Mouse (Mus musculus) myocyte (in vitro differentiated cells): ENCODE measurements around the gene Uap1l1. TPM values are rescaled to one million over a fixed set of nuclear protein-coding genes. Genes with fewer than 3 reads are reported as not detected.

Source experiments
- H3K27me3 ChIP-seq: one replicate; pipeline ENCODE4 v1.6.1; 2011; ENCODE audit not compliant: control insufficient read depth, insufficient read depth, insufficient read length
- H3K36me3 ChIP-seq: one replicate; pipeline ENCODE4 v1.6.1; 2011; ENCODE audit not compliant: control insufficient read depth, insufficient read depth
- H3K4me2 ChIP-seq: one replicate; pipeline ENCODE4 v1.6.1; 2011; ENCODE audit warnings: low read depth, control low read depth
- H3K4me3 ChIP-seq: one replicate; pipeline ENCODE4 v1.5.1; 2011; ENCODE audit warnings: mild to moderate bottlenecking, control low read depth, moderate library complexity
- H3K79me2 ChIP-seq: one replicate; pipeline ENCODE4 v1.6.1; 2011; ENCODE audit not compliant: control insufficient read depth, insufficient read depth
- H3ac ChIP-seq: one replicate; pipeline ENCODE4 v1.6.1; 2011; ENCODE audit not compliant: control insufficient read depth, insufficient read length
- CEBPB ChIP-seq: IDR thresholded peaks from 2 replicates; pipeline ENCODE4 v1.6.1; 2011; ENCODE audit warnings: mild to moderate bottlenecking, moderate library complexity; ENCODE audit not compliant: poor library complexity, insufficient read depth, severe bottlenecking
- E2F4 ChIP-seq: IDR thresholded peaks from one replicate; pipeline ENCODE4 v1.6.1; 2011; ENCODE audit warnings: mild to moderate bottlenecking, control low read depth, moderate library complexity; ENCODE audit not compliant: insufficient read depth
- MAX ChIP-seq: IDR thresholded peaks from one replicate; pipeline ENCODE4 v1.6.1; 2011; ENCODE audit warnings: low read depth, mild to moderate bottlenecking, control low read depth
- MYOD1 ChIP-seq, 3 experiments: IDR thresholded peaks; one replicate each; pipeline ENCODE4 v1.6.1; 2011; ENCODE audit warnings: control low read depth in 2 of 3, low read depth in 2 of 3, mild to moderate bottlenecking in 2 of 3, moderate library complexity in 1 of 3; ENCODE audit not compliant: insufficient read length in 2 of 3, control insufficient read depth in 1 of 3
- MYOG ChIP-seq, 3 experiments: IDR thresholded peaks; one replicate each; pipeline ENCODE4 v1.6.1; 2011; ENCODE audit warnings: control low read depth in 2 of 3, low read depth in 2 of 3, mild to moderate bottlenecking in 2 of 3; ENCODE audit not compliant: insufficient read length in 2 of 3, control insufficient read depth in 1 of 3, insufficient read depth in 1 of 3
- POLR2A ChIP-seq: IDR thresholded peaks from one replicate; pipeline ENCODE4 v1.6.1; 2011; ENCODE audit warnings: low read depth, mild to moderate bottlenecking, control low read depth, moderate library complexity; ENCODE audit not compliant: insufficient read length
- POLR2AphosphoS2 ChIP-seq: IDR thresholded peaks from one replicate; pipeline ENCODE4 v1.6.1; 2011; ENCODE audit warnings: low read depth, control low read depth; ENCODE audit not compliant: insufficient read length
- REST ChIP-seq: IDR thresholded peaks from one replicate; pipeline ENCODE4 v1.6.1; 2011; ENCODE audit warnings: mild to moderate bottlenecking, control low read depth, moderate library complexity; ENCODE audit not compliant: insufficient read depth, insufficient read length
- SRF ChIP-seq: IDR thresholded peaks from one replicate; pipeline ENCODE4 v1.6.1; 2011; ENCODE audit warnings: low read depth; ENCODE audit not compliant: control insufficient read depth, insufficient read length
- TCF12 ChIP-seq: IDR thresholded peaks from one replicate; pipeline ENCODE4 v1.6.1; 2011; ENCODE audit warnings: mild to moderate bottlenecking, control low read depth; ENCODE audit not compliant: poor library complexity, insufficient read depth, severe bottlenecking
- TCF3 ChIP-seq: IDR thresholded peaks from one replicate; pipeline ENCODE4 v1.6.1; 2011; ENCODE audit warnings: low read depth, control low read depth; ENCODE audit not compliant: insufficient read length
- USF1 ChIP-seq: IDR thresholded peaks from one replicate; pipeline ENCODE4 v1.6.1; 2011; ENCODE audit warnings: low read depth, mild to moderate bottlenecking, control low read depth, moderate library complexity
- polyA plus RNA-seq: library from polyadenylated mRNA; unstranded; fragments of >200 nt; fragmentation: generic; extraction: Trizol; gene quantifications from one replicate; pipeline ENCODE4 v1.2.1, GENCODE M21; 2012; ENCODE audit warnings: missing spikeins

The Uap1l1 gene
- polyA plus RNA-seq, 1 experiment, result 68.3 TPM

- peaks cover 3% of the 10 kb centered on the region for H3K36me3 ChIP-seq
- H3K4me3 ChIP-seq, result peak overlapping the region; percentile 43
- H3K4me2 ChIP-seq, result peak overlapping the region; percentile 94
- no peak for TF ChIP-seq MAX
- peak in 2 of 3 experiments; percentile 65 to 88 for TF ChIP-seq MYOG (IDR thresholded peaks at IDR 0.05; ENCODE audit: control insufficient read depth in 1 of 3, insufficient read depth in 1 of 3, insufficient read length in 2 of 3, low read depth in 2 of 3)
- no peak for TF ChIP-seq POLR2A
- no peak for TF ChIP-seq E2F4
- no peak for TF ChIP-seq USF1
- peak in 2 of 3 experiments; percentile 51 to 88 for TF ChIP-seq MYOD1 (IDR thresholded peaks at IDR 0.05; ENCODE audit: control insufficient read depth in 1 of 3, insufficient read length in 2 of 3, low read depth in 2 of 3)
- TF ChIP-seq TCF3, result peak; percentile 22
- no peak for TF ChIP-seq TCF12
- no peak for TF ChIP-seq POLR2AphosphoS2
- no peak for TF ChIP-seq REST
- TF ChIP-seq SRF, result no peak
- TF ChIP-seq CEBPB, result no peak
- no peak overlapping the region for H3ac ChIP-seq
- H3K79me2 ChIP-seq, result no peaks in the 10 kb centered on the region
- no peaks in the 10 kb centered on the region for H3K27me3 ChIP-seq
Observed at GRCm38 (mm10) chr2:25363478-25364178, 1.9 kb downstream of the Uap1l1 start.

GRCm38 (mm10) chr2:25359848-25360247 is 5.6 kb downstream of the Uap1l1 start:
- TF ChIP-seq MAX (no peak), CEBPB (no peak), E2F4 (no peak), USF1 (no peak)
- Histone ChIP-seq H3ac (no peak overlapping the region), H3K4me2 (no peak overlapping the region), H3K79me2 (no peaks in the 10 kb centered on the region), H3K27me3 (no peaks in the 10 kb centered on the region), H3K36me3 (peaks cover 3% of the 10 kb centered on the region), H3K4me3 (no peak overlapping the region)

DNA sequence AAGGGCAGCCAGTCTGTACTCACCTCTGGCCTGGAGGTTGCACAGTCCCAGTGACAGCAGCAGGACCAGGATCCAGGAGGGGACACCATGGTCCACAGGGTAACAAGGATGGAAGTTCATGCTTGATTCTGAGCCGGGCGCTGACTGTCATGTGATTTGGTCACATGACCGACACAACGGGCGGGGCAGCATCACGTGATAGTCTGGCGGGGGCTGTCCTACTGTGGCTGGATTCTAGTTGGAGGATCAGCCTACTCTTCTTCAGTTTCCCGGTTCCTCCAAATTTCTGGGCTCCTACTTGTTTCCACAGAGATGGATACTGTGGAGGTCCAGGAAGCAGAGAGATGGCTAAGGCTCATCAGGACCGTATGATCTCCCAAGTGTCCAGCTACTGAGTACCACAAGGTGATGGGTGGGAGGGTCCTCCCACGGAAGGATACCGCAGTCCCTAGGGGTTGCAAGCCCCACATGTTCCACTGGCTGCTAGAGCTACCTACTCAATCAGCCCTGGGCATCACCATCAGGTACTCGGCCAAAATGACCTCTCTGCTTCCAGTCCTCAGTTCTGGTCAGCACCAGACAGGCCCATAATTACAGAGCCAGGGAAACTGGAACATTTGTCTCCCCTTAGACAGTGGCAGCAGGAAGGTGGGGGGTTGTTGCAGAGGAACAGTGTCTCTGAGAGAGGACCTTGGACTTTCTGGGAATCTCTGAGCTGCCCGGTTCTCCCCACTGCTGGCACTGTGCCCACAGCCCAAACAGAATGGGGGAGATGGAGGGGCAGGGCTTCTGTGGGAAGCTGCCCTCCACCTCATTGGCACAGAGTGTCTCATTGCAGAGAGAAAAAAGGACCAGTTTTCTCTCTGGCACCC is 9.0 kb downstream of the Uap1l1 start, which contains the start of gene Dpp7:
Gene Dpp7 (minus strand): TSS at position 152 of the 872 bp plus-strand sequence.
- Histone ChIP-seq H3K79me2 (no peaks in the 10 kb centered on the region), H3ac (peak within 1 kb of the TSS; percentile 30), H3K4me2 (peak within 1 kb of the TSS; percentile 84), H3K4me3 (peak within 1 kb of the TSS; percentile 43), H3K27me3 (no peaks in the 10 kb centered on the region), H3K36me3 (peaks cover 8% of the 10 kb centered on the region)
- peak; percentile 21 for TF ChIP-seq MAX
- TF ChIP-seq SRF, result peak; percentile 9
- peak; percentile 62 for TF ChIP-seq POLR2A
- no peak for TF ChIP-seq TCF12
- peak; percentile 2 for TF ChIP-seq E2F4
- TF ChIP-seq TCF3, result no peak
- TF ChIP-seq POLR2AphosphoS2, result peak; percentile 21
- peak; percentile 100 for TF ChIP-seq USF1

DNA sequence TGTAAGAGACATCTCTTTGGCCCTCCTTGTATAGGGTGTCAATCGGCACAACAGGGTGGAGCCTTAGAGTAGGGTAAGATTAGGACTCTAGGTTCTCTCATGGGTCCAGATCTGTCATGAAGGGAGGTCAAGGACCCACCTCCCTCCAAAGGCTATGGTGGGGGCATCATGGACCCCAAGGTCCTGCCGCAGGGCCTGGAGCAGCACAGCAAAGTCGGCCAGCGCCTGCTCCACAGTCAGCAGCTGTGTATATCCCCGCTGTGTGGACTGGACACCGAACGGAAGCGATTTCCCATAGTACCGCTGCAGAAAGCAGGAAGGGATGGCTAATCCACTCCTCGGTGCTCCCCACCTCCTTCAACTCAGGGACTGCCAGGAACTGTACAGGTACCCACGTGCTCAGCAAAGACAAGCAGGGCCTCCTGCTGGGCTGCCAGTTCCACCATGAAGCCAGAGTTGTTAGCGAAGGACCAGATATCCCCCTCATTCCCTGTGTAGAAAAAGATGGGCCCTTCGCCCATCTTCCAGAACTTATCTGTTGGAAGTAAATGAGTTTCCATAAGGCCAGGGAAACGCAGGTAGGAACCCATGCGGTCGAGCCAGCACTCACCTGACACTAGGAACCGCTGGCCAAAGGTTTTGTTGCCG is 9.9 kb downstream of the Uap1l1 start:
- Histone ChIP-seq H3K4me2 (peak overlapping the region; percentile 84), H3K79me2 (no peaks in the 10 kb centered on the region), H3K36me3 (peaks cover 16% of the 10 kb centered on the region), H3ac (peak overlapping the region; percentile 30), H3K27me3 (no peaks in the 10 kb centered on the region), H3K4me3 (peak overlapping the region; percentile 43)
- TF ChIP-seq POLR2A, result no peak
- no peak for TF ChIP-seq POLR2AphosphoS2
- no peak for TF ChIP-seq MYOG (IDR thresholded peaks at IDR 0.05; ENCODE audit: control insufficient read depth in 1 of 3, insufficient read depth in 1 of 3, insufficient read length in 2 of 3, low read depth in 2 of 3)
- TF ChIP-seq TCF12, result no peak
- TF ChIP-seq CEBPB, result no peak
- no peak for TF ChIP-seq USF1
- no peak for TF ChIP-seq MAX
- no peak for TF ChIP-seq REST
- no peak for TF ChIP-seq TCF3
- TF ChIP-seq SRF, result no peak
- no peak for TF ChIP-seq MYOD1 (IDR thresholded peaks at IDR 0.05; ENCODE audit: control insufficient read depth in 1 of 3, insufficient read length in 2 of 3, low read depth in 2 of 3)
- no peak for TF ChIP-seq E2F4
